Mouse (Mus musculus) testis, adult 2 months (tissue): ENCODE data around the gene Tmcc2. TPM values are rescaled to one million over a fixed set of nuclear protein-coding genes. Genes with fewer than 3 reads are reported as not detected.

ENCODE experiments used
- H3K27ac ChIP-seq: fragments of 200-500 bp; 2 replicates; pipeline ENCODE4 v1.5.1; 2012; ENCODE audit warnings: low read depth, low read length; ENCODE audit not compliant: control insufficient read depth, insufficient read depth
- H3K27me3 ChIP-seq: fragments of 200-500 bp; 2 replicates; pipeline ENCODE4 v1.6.1; 2012; ENCODE audit warnings: mild to moderate bottlenecking, low read length, moderate library complexity; ENCODE audit not compliant: control insufficient read depth, insufficient read depth
- H3K36me3 ChIP-seq: fragments of 200-500 bp; 2 replicates; pipeline ENCODE4 v1.6.1; 2012; ENCODE audit warnings: mild to moderate bottlenecking, low read length; ENCODE audit not compliant: control insufficient read depth, insufficient read depth
- H3K4me1 ChIP-seq: fragments of 200-500 bp; 2 replicates; pipeline ENCODE4 v1.6.1; 2012; ENCODE audit warnings: low read length; ENCODE audit not compliant: control insufficient read depth, insufficient read depth
- H3K4me3 ChIP-seq: fragments of 200-500 bp; 2 replicates; pipeline ENCODE4 v1.5.1; 2012; ENCODE audit warnings: low read depth, mild to moderate bottlenecking, low read length, moderate library complexity, mixed read lengths; ENCODE audit not compliant: control insufficient read depth
- CTCF ChIP-seq: fragments of 200-500 bp; IDR thresholded peaks from 2 replicates; pipeline ENCODE4 v1.5.1; 2012; ENCODE audit warnings: low read depth, mild to moderate bottlenecking, inconsistent platforms, low read length, moderate library complexity; ENCODE audit not compliant: control insufficient read depth, insufficient read depth, insufficient replicate concordance
- POLR2A ChIP-seq: fragments of 200-500 bp; IDR thresholded peaks from 2 replicates; pipeline ENCODE4 v1.6.1; 2012; ENCODE audit warnings: low read depth, mild to moderate bottlenecking, inconsistent platforms, low read length, moderate library complexity; ENCODE audit not compliant: control insufficient read depth
- polyA plus RNA-seq: library from polyadenylated mRNA; depleted of rRNA; stranded (reverse); fragments of >200 nt; gene quantifications from 2 replicates; pipeline ENCODE4 v1.2.3, GENCODE M21; 2012

Tmcc2 gene
- polyA plus RNA-seq, 1 experiment = 1.8 TPM

GRCm38 (mm10) chr1:132430818-132431217 is 39.7 kb upstream of the Tmcc2 start:
- TF ChIP-seq POLR2A (no peak), CTCF (no peak)
- Histone ChIP-seq H3K4me1 (no peaks in the 10 kb centered on the region), H3K36me3 (no peaks in the 10 kb centered on the region), H3K27ac (no peak overlapping the region), H3K27me3 (no peaks in the 10 kb centered on the region), H3K4me3 (no peak overlapping the region)

GRCm38 (mm10) chr1:132425600-132425999 is 34.5 kb upstream of the Tmcc2 start:
- no peak overlapping the region for H3K4me3 ChIP-seq
- no peak overlapping the region for H3K27ac ChIP-seq
- no peaks in the 10 kb centered on the region for H3K27me3 ChIP-seq
- no peaks in the 10 kb centered on the region for H3K36me3 ChIP-seq
- TF ChIP-seq POLR2A (no peak), CTCF (no peak)
- no peaks in the 10 kb centered on the region for H3K4me1 ChIP-seq

- no peak overlapping the region for H3K27ac ChIP-seq
- no peaks in the 10 kb centered on the region for H3K36me3 ChIP-seq
- H3K4me3 ChIP-seq = no peak overlapping the region
- H3K4me1 ChIP-seq = no peaks in the 10 kb centered on the region; the same call in 1 of the 2 replicates
- TF ChIP-seq CTCF (no peak), POLR2A (no peak)
- no peaks in the 10 kb centered on the region for H3K27me3 ChIP-seq
These were observed 32.0 kb upstream of the Tmcc2 start for GRCm38 (mm10) chr1:132422912-132423696.

- Histone ChIP-seq H3K4me1 (peaks cover 5% of the 10 kb centered on the region), H3K36me3 (no peaks in the 10 kb centered on the region), H3K27ac (no peak overlapping the region), H3K4me3 (no peak overlapping the region), H3K27me3 (no peaks in the 10 kb centered on the region)
- no peak for TF ChIP-seq POLR2A
These were observed 29.6 kb upstream of the Tmcc2 start for GRCm38 (mm10) chr1:132420662-132421061.

- no peak overlapping the region for H3K27ac ChIP-seq
- peaks cover 5% of the 10 kb centered on the region for H3K4me1 ChIP-seq
- TF ChIP-seq POLR2A = no peak
- no peaks in the 10 kb centered on the region for H3K36me3 ChIP-seq
- no peak overlapping the region for H3K4me3 ChIP-seq
- H3K27me3 ChIP-seq = no peaks in the 10 kb centered on the region
These were observed 29.1 kb upstream of the Tmcc2 start for GRCm38 (mm10) chr1:132420206-132420605.

- peak within 1 kb of the TSS; percentile 97 for H3K27ac ChIP-seq
These were observed 26.5 kb upstream of the Tmcc2 start, which contains the start of gene Dstyk for GRCm38 (mm10) chr1:132417319-132418251. Dstyk (plus strand) TSS chr1:132417555.

GRCm38 (mm10) chr1:132416943-132417290 is 25.8 kb upstream of the Tmcc2 start:
- Histone ChIP-seq H3K27ac (peak overlapping the region; percentile 97), H3K4me3 (peak overlapping the region; percentile 94), H3K27me3 (no peaks in the 10 kb centered on the region), H3K36me3 (no peaks in the 10 kb centered on the region), H3K4me1 (peaks cover 5% of the 10 kb centered on the region)
- no peak for TF ChIP-seq POLR2A
- TF ChIP-seq CTCF = no peak

More at GRCm38 (mm10) chr1:132417319-132418251, 26.5 kb upstream of the Tmcc2 start, which contains the start of gene Dstyk:
- H3K27me3 ChIP-seq = no peaks in the 10 kb centered on the region
- TF ChIP-seq CTCF (0 out of 2 replicates have a peak, but pooled peaks have one; percentile 5), POLR2A (peak; percentile 69)
- peak within 1 kb of the TSS; percentile 94 for H3K4me3 ChIP-seq
- peaks cover 5% of the 10 kb centered on the region for H3K4me1 ChIP-seq
- no peaks in the 10 kb centered on the region for H3K36me3 ChIP-seq
